Mouse (Mus musculus): ENCODE measurements around the gene Mei4. TPM values are rescaled to one million over a fixed set of nuclear protein-coding genes. Genes with fewer than 3 reads are reported as not detected.

The Mei4 gene
- total RNA-seq, 1 experiment from 2014 or later, result 0.18 TPM

DNA sequence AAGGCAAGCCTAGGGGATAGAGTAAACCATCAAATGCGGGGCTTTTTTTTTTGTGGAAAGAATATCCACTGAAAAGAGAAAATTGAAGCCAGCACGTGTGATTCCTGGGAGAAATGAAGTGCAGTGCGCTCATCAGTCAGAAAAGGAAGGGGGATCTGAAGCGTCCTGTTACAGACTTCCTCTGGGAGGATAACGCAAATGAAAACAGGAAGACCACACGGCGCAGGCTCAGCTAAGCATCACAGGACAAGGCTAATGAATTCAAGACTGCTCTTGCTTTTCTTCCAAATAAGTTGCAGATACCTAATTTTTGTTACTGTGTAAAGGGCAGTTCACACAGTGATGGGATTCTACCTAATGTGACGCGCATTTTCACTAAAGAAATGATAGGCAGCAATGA, 296.7 kb downstream of the Mei4 start:
- DNase-seq, result no peak

DNA sequence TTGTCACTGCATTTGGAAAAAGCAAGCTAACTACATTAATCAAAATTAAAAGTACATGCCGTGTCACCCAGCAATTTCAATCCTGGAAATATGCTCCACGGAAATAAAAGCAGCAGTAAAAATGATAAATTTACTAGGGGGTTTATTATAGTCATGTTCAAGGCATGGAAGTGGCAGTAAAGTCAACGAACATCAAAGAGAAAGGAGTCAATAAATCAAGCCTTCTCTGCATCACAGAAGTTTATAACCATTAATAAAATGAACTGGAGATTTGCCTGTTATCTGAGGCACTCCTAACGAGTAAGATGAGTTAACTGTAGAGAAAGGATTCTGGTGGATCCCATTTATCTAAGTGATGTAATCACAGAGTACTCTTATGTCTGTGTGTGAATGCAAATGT, 298.9 kb downstream of the Mei4 start:
- DNase-seq, result no peak

DNA sequence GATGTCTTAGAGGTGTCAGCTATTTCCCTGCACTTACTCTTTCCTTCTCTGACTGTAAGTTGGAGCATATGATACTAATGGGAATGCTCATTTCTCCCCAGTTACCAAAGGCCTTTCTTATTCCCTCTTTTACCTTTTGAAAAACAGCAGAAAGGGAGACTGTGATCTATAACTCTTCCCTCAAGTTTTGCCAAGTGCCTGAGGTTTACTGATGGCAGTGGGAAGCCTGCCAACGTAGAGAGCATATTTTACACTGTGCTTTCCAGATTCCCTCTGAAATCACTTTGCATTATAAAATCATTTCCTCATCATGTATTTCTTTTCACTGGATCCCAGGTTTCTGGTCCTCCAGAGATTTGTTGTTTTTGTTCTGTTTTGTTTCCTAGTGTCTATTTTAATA, 354.5 kb downstream of the Mei4 start:
- DNase-seq, result peak; percentile 15

DNA sequence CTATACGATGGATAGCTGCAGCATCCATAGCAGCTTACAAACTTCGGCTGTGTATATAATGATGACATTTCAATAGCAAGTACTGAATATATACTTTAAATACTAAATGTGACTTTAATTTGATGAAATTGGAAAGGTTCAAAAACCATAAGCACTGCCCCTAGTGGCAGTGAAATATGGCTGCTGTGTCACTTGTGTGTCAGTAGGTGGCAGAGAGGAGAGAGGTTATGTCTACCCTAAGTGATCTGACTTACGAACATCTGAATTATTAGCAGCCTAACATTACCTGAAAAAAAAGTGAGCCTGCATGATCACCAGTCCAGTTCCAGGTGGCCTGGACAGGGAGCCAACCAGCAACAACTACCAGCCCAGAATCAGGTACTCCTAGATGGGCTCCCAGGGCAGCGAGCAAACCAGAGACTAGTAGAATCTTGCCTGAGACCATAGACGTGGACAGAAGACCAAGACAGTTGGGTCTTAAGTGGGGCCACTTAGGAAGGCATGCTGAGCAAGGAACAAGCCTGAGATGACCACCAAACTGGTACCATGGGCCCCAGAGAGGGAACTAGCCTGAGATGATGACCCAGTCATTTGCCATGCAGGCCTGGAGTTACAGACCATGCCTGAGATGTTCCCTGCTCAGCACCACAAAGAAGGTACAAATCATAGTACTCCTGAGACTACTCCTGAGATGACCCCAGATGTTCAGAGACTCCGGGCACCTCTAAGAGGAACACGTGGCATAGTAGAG, 384.4 kb downstream of the Mei4 start:
- no peak for DNase-seq

Other genes starting within 250 kb of the Mei4 start
- 13.4 and 19.5 TPM in 2 replicates for gene Htr1b, start 229.8 kb upstream of the Mei4 start, total RNA-seq (2021)